Mouse (Mus musculus) hindbrain, postnatal 0 days (tissue): ENCODE measurements around the gene Arhgef40. TPM values are rescaled to one million over a fixed set of nuclear protein-coding genes. Genes with fewer than 3 reads are reported as not detected.

Source experiments
- ATAC-seq: fragments of 200-750 bp; cut with Nextera tagmentation; 2 replicates; pipeline ENCODE4 v1.8.0; 2017; ENCODE audit warnings: mild to moderate bottlenecking, moderate TSS enrichment, moderate library complexity
- DNase-seq: peaks from one replicate; pipeline ENCODE4 v3.0.0-alpha.2; 2015; ENCODE audit warnings: low spot score
- H3K27ac ChIP-seq: fragments of 300-500 bp; sonication (generic); 2 replicates; pipeline ENCODE4 v1.5.1; 2014; ENCODE audit warnings: mild to moderate bottlenecking
- H3K27me3 ChIP-seq: fragments of 300-500 bp; sonication (generic); 2 replicates; pipeline ENCODE4 v1.6.1; 2014; ENCODE audit warnings: low read length, mixed read lengths; ENCODE audit not compliant: insufficient read depth
- H3K36me3 ChIP-seq: fragments of 300-500 bp; sonication (generic); 2 replicates; pipeline ENCODE4 v1.6.1; 2014; ENCODE audit warnings: low read length, mixed read lengths; ENCODE audit not compliant: insufficient read depth
- H3K4me1 ChIP-seq: fragments of 300-500 bp; sonication (generic); 2 replicates; pipeline ENCODE4 v1.6.1; 2014; ENCODE audit warnings: antibody characterized with exemption, low read length, mixed read lengths; ENCODE audit not compliant: insufficient read depth
- H3K4me2 ChIP-seq: fragments of 300-500 bp; sonication (generic); 2 replicates; pipeline ENCODE4 v1.6.1; 2014; ENCODE audit warnings: low read depth, mild to moderate bottlenecking, low read length, moderate library complexity, mixed read lengths
- H3K4me3 ChIP-seq: fragments of 300-500 bp; sonication (generic); 2 replicates; pipeline ENCODE4 v1.5.1; 2014; ENCODE audit warnings: low read length
- H3K9ac ChIP-seq: fragments of 300-500 bp; sonication (generic); replicated peaks from 2 replicates; pipeline ENCODE4 v1.6.1; 2014; ENCODE audit warnings: mild to moderate bottlenecking, low read length, moderate library complexity, mixed read lengths
- H3K9me3 ChIP-seq: fragments of 300-500 bp; sonication (generic); 2 replicates; pipeline ENCODE4 v1.6.1; 2016; ENCODE audit warnings: low read length, mixed read lengths
- CTCF ChIP-seq: IDR thresholded peaks from 2 replicates; pipeline ENCODE4 v1.5.1; 2016; ENCODE audit warnings: antibody characterized with exemption, control low read depth, low read depth
- WGBS: fragments of 180-500 bp; shearing (Covaris S2); extraction: QIAGEN DNeasy Blood & Tissue Kit; methylation state at CpG from one replicate; pipeline ENCODE4 v1.1.7; 2014; 5-methylcytosine and 5-hydroxymethylcytosine counted together
- polyA plus RNA-seq: library from polyadenylated mRNA; unstranded; fragments of >200 nt; fragmentation: Nextera tagmentation; extraction: Ambion mirVana; gene quantifications from 2 replicates; pipeline ENCODE4 v1.2.1, GENCODE M21; 2015
- total RNA-seq: library from RNA; depleted of rRNA; stranded (reverse); fragments of >200 nt; gene quantifications from 2 replicates; pipeline ENCODE4 v1.2.3, GENCODE M21; 2014

The Arhgef40 gene
- total and polyA plus RNA-seq, 2 experiments from 2014 or later = 56.4 to 124 TPM

- Histone ChIP-seq H3K4me1 (peaks cover 39% of the 10 kb centered on the region), H3K9me3 (no peaks in the 10 kb centered on the region), H3K4me2 (peak overlapping the region; percentile 55), H3K36me3 (peaks cover 25% of the 10 kb centered on the region), H3K27me3 (no peaks in the 10 kb centered on the region), H3K4me3 (peak overlapping the region; percentile 26), H3K9ac (peak overlapping the region; percentile 46), H3K27ac (peak overlapping the region; percentile 96)
- WGBS = 48% methylated on average over 38 of the region's 38 CpGs
- ATAC-seq (peak; percentile 51), DNase-seq (peak; percentile 94)
- TF ChIP-seq CTCF = peak; percentile 100
These were observed 24.0 kb downstream of the Arhgef40 start for GRCm38 (mm10) chr14:52008321-52009203.

GRCm38 (mm10) chr14:52009361-52009760 lies 24.8 kb downstream of the Arhgef40 start:
- Histone ChIP-seq H3K4me1 (peaks cover 34% of the 10 kb centered on the region), H3K4me3 (peak overlapping the region; percentile 26), H3K27me3 (no peaks in the 10 kb centered on the region), H3K27ac (peak overlapping the region; percentile 96), H3K36me3 (peaks cover 25% of the 10 kb centered on the region), H3K9ac (peak overlapping the region; percentile 46; the same call in 1 of the 2 replicates), H3K9me3 (no peaks in the 10 kb centered on the region), H3K4me2 (peak overlapping the region; percentile 55)
- DNase-seq (no peak), ATAC-seq (no peak)
- 25% methylated on average over 26 of the region's 26 CpGs for WGBS
- no peak for TF ChIP-seq CTCF

GRCm38 (mm10) chr14:52009841-52010240 lies 25.3 kb downstream of the Arhgef40 start:
- DNase-seq (no peak), ATAC-seq (no peak)
- TF ChIP-seq CTCF = no peak
- peak overlapping the region; percentile 26 for H3K4me3 ChIP-seq
- peaks cover 34% of the 10 kb centered on the region for H3K4me1 ChIP-seq
- peak overlapping the region; percentile 96 for H3K27ac ChIP-seq
- H3K4me2 ChIP-seq = peak overlapping the region; percentile 55
- WGBS = 37% methylated on average over 6 of the region's 6 CpGs
- H3K9me3 ChIP-seq = no peaks in the 10 kb centered on the region
- H3K9ac ChIP-seq = peak overlapping the region; percentile 46
- no peaks in the 10 kb centered on the region for H3K27me3 ChIP-seq
- H3K36me3 ChIP-seq = peaks cover 21% of the 10 kb centered on the region

DNA sequence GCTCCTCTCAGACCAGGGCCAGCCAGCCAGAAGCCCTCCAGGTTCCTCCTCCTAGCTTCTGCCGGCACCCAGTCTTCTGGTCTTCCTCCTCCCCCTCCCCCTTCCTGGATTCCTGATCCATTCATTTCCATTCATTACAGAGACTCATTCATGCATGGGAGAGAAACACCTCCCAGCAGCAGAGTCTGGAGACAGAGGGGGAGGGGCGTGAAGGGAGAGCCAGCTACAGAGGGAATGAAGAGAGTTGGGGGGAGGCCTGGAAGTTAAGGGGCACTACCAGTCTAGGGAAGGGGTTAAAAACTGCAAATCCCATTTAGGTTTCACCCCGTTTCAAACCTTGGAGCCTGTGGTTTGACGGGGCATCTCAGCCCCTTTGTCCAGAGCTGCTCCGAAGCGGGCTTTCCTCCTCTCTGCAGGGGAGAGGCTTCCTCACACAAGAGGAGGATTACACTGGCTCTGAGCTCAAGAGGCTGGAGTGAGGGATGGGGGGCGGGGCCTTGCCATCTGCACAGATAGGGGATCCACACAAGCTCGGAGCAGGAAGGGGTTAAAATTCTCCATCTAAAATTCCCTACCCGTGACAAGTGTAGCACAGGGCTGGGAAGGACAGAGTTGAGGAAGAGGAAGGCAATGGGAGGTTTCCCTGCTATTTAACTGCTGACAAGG lies 26.1 kb downstream of the Arhgef40 start:
- peak overlapping the region; percentile 96 for H3K27ac ChIP-seq
- H3K27me3 ChIP-seq = no peaks in the 10 kb centered on the region
- H3K4me1 ChIP-seq = peaks cover 37% of the 10 kb centered on the region
- H3K4me2 ChIP-seq = peak overlapping the region; percentile 55
- H3K9me3 ChIP-seq = no peaks in the 10 kb centered on the region
- peak overlapping the region; percentile 46 for H3K9ac ChIP-seq
- ATAC-seq = peak; percentile 82
- peak; percentile 93 for DNase-seq
- TF ChIP-seq CTCF = no peak
- 2% methylated on average over 9 of the region's 9 CpGs for WGBS
- H3K36me3 ChIP-seq = peaks cover 15% of the 10 kb centered on the region
- peak overlapping the region; percentile 26 for H3K4me3 ChIP-seq

DNA sequence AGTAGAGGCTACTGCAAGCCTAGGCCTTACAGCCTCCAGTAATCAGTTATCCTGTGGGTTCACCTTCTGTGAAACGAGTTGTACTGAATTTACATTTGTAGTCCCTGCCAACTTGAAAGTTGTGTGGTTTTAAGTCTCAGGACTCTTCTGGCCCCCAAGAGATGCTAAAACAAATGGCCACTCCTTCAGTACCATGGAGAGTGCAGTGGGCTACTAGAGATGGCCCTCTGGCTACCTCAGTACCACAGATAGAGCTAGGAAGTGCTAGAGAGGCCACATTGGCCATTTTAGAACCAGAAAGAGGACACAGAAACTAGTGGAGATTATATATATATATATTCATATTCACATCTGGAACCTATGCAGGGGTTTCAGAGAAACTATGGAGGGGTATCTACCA lies 27.2 kb downstream of the Arhgef40 start:
- ATAC-seq (no peak), DNase-seq (no peak)
- H3K36me3 ChIP-seq = peaks cover 12% of the 10 kb centered on the region
- peak overlapping the region; percentile 96 for H3K27ac ChIP-seq
- 19% methylated on average over 1 of the region's 1 CpGs for WGBS
- H3K9ac ChIP-seq = no peak overlapping the region
- H3K4me2 ChIP-seq = peak overlapping the region; percentile 25
- no peak overlapping the region for H3K4me3 ChIP-seq
- H3K9me3 ChIP-seq = no peaks in the 10 kb centered on the region
- TF ChIP-seq CTCF = no peak
- no peaks in the 10 kb centered on the region for H3K27me3 ChIP-seq
- H3K4me1 ChIP-seq = peaks cover 47% of the 10 kb centered on the region

DNA sequence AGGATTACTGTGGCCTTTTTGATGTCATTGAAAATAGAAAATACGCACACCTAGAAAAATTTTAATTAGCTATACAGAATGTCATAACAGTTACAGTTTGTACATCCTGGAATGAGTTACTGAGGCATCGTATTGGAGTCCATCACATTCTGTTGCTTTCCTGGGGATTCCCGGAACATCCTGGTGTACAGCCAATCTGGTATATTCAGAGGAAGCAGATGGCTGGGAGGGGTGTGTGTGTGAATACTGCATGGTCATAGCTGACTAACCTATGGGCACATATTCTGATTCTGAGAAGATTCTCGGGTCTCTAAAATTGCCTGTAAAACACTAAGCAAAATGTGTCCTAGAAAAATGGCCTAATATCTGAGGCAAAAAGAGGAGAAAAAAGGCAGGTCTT lies 27.6 kb downstream of the Arhgef40 start:
- no peak overlapping the region for H3K9ac ChIP-seq
- no peak overlapping the region for H3K4me3 ChIP-seq
- no peaks in the 10 kb centered on the region for H3K9me3 ChIP-seq
- peak; percentile 71 for DNase-seq
- no peak for TF ChIP-seq CTCF
- peaks cover 47% of the 10 kb centered on the region for H3K4me1 ChIP-seq
- WGBS = 34% methylated on average over 4 of the region's 4 CpGs
- H3K27me3 ChIP-seq = no peaks in the 10 kb centered on the region
- H3K4me2 ChIP-seq = peak overlapping the region; percentile 74
- ATAC-seq = no peak
- peaks cover 8% of the 10 kb centered on the region for H3K36me3 ChIP-seq
- H3K27ac ChIP-seq = peak overlapping the region; percentile 96
